Mouse (Mus musculus): ENCODE data around the gene RPS10-NUDT3.
"Not testable (repeated sequence)": the region's sequence is repeated elsewhere in the genome, so short reads cannot be mapped to it uniquely, and the experiment has no call there.

RPS10-NUDT3 gene

DNA sequence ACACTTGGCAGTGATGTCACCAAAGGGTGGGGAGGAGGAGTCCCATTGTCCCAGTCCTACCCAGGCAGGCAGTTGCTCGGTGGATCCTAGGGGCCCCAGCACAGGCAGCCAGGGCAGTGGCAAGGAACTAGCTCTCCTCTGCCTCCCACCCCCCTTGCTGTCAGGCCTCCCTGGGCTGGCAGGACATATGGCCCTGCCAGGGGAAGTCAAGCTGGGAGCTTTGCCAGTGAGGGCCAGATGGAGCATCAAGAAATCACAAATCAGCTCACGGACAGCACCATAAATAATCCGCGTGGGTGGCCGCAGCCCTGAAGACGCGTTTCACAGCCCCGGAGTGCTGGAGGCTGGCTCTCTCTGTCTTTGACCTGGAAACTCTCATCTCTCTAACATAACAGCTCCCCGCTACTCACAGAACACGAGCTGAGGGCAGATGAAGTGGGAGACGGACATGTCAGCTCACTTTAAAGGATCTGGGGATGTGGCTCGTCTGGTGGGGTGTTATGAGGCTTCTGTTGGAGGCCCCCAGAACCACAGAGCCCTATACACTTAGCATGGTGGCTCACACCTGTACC, 7.6 kb upstream of the RPS10-NUDT3 start:
- DNase-seq (ENCODE audit: low spot score) = peak; percentile 77

DNA sequence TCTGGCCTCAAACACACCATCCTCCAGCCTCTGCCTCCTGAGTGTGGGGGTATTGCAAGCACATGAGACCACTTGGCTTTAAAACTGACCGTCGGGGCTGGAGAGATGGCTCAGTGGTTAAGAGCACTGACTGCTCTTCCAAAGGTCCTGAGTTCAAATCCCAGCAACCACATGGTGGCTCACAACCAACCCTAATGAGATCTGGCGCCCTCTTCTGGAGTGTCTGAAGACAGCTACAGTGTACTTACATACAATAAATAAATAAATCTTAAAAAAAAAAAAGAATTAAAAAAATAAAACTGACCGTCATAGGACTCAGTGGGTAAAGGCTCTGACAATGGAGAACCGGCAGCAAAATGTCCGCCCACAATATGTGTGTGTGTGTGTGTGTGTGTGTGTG, 4.8 kb upstream of the RPS10-NUDT3 start:
- DNase-seq (ENCODE audit: low spot score) = not testable (repeated sequence)

GRCm38 (mm10) chr17:27638921-27639332, 3.9 kb upstream of the RPS10-NUDT3 start:
- DNase-seq (ENCODE audit: low spot score) = no peak

GRCm38 (mm10) chr17:27637333-27637732, 2.3 kb upstream of the RPS10-NUDT3 start:
- DNase-seq (ENCODE audit: low spot score) = no peak

DNA sequence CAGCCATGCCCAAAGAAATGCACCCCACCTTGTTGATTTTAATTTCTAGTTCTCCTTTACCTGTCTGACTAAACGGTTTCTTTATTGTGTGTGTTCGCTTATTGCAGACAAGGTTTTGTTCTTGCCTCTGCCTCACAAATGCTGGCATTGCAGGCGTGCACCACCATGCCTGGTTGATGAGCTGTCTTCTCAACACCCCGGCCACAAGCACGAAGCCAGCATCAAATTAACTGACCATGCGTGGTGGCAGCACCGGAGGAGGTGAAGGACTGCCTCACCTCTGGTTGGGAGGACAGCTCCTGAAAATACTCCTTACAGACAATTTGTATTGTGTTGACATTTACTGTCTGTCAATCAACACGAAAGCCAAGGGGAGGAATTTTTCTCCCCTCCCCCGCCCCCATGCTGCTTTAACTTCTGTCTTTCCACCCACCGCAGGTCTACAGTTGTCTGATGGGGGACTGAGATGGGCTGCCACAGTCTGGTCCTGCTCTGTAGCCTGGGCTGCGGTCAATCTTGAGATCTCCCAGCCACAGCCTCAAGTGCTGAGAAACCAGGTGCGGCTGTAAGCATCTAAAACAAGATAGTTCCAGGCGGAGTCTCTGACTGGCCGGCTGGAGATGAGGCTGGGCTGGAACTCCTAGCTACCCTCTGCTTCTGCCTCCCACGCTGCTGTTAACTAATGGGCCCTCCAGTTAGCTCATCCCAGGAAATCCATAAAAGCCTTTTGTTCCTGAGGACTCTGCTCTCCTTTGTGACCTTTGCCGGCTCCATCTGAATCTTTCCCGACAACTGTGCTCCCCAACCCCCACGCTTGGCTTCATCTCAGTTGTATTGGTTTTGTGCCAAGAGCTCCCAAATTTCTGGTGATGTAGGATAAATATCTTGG, 1.4 kb upstream of the RPS10-NUDT3 start, which contains the start of gene Rps10:
Gene Rps10, minus strand, starts transcription at position 538 of the 889 bp plus-strand sequence.
- DNase-seq (ENCODE audit: low spot score) = no peak

DNA sequence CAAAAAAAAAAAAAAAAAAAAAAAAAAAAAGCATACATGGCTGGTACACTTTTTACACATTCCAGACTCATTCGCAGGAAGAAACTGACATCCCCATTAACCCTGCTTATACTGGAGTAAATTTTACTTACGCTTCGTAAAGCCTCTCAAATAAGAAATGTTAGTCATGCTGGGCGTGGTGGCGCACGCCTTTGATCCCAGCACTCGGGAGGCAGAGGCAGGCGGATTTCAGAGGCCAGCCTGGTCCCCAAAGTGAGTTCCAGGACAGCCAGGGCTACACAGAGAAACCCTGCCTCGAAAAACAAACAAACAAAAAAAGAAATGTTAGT, 517 bp upstream of the RPS10-NUDT3 start:
- DNase-seq (ENCODE audit: low spot score) = not testable (repeated sequence)

DNA sequence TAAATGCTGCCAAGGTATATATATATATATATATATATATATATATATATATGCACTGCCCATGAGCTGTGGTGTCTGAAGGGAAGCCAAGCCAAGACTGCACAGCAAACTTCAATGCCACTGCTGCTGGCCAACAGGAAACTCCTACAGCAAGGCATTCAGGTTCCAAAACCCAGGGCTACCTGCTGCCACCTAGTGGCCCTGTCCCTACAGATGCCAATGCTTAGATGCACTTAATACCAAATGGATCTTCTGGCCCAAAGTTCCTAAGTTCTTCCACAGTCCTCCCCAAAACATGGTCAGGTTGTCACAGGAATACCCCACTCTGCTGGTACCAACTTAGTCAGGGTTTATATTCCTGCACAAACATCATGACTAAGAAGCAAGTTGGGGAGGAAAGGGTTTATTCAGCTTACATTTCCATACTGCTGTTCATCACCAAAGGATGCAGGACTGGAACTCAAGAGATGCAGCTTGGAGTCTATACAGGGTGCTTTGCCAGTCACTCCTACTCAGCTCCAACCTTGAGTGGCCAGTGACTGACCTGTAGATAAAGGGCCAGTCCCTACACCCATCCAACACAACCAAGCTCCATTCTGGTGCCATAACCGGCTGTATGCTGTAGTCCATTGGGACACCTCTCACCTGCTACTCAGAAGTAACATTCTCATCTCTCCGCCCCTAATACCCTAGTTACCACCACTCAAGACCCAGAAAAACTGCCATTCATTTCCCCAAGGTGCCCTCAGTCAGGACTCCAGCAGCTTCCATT, 5.6 kb downstream of the RPS10-NUDT3 start:
- DNase-seq (ENCODE audit: low spot score) = peak; percentile 93

DNA sequence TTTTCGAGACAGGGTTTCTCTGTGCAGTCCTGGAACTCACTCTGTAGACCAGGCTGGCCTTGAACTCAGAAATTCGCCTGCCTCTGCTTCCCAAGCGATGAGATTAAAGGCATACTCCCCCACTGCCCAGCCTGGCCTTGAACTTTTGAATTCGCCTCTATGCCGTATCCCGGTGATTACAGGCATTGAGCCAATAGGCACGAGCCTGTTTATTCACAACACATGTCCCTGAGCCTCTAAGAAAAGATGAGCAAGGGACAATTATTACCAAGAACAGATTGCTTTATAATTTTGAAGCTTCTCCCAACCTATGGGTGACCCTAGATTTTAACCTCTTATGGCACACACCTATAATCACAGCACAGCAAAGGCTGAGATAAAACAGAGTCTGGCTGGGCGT, 6.6 kb downstream of the RPS10-NUDT3 start:
- no peak for DNase-seq (ENCODE audit: low spot score)

GRCm38 (mm10) chr17:27627451-27627850, 7.6 kb downstream of the RPS10-NUDT3 start:
- DNase-seq (ENCODE audit: low spot score) = no peak

GRCm38 (mm10) chr17:27626681-27627080, 8.3 kb downstream of the RPS10-NUDT3 start:
- DNase-seq (ENCODE audit: low spot score) = peak; percentile 39

DNA sequence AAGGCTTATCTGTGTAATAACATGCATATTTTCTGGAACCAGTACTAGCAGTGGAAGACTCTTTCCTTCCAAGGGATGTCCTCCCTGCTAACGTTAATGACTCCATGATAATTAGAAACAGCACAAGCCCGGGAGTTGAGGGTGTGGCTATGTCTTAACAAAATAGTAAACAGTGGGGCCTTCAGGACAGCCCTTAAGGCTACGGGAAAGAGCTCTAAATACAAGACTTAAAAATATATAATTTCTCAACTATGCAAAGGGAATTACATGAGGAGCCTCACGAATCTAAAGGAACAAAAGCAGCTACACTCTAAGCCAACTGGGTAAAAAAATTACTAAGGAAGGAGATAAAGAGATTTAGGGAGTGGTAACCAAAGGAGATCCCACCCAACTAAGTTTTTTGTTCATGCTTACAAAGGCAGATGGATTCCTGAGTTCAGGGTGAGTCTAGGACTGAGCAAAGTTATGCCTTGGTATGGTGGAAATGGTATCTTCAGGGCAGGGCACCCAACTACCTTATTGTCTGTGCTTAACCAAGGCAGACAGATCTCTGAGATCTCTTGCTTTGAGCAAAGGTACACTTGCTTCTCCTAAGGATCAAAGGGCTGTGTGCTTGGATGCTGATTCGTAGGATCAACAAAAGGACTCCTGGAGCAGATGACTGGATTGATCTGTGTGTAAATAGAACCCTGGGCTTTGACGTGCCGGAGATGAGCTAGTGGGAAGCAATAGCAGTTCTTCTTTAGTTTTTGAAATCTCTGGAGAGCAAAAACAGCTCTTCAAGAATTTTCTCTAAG, 9.4 kb downstream of the RPS10-NUDT3 start:
- DNase-seq (ENCODE audit: low spot score) = no peak

- peak; percentile 93 for DNase-seq (ENCODE audit: low spot score)
Observed at GRCm38 (mm10) chr17:27623360-27624326, 11.4 kb downstream of the RPS10-NUDT3 start, which contains the start of gene Nudt3. Nudt3 (minus strand) TSS chr17:27623495.

- DNase-seq (ENCODE audit: low spot score) = peak; percentile 73
Observed at GRCm38 (mm10) chr17:27622611-27623359, 12.2 kb downstream of the RPS10-NUDT3 start.

- DNase-seq (ENCODE audit: low spot score) = peak; percentile 43
Observed at GRCm38 (mm10) chr17:27621705-27622531, 13.1 kb downstream of the RPS10-NUDT3 start.

DNA sequence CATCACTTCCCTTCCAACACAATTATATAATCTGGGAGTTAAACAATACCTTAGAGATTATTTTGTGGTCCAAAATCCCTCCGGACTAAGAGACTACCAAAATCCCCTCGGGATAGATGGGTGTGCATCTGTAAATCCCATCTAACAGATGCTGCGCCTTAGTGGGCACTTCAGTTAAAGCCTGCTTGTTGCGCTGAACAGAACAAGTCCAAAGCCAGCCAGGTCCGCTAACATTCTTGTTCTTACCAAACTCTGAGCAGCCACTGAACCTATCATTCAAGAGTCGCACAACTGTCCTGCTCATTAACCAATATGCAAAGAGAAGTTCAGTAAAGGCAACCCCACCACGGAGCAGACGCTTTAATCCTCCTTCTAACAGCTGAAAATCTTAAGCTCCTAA, 13.9 kb downstream of the RPS10-NUDT3 start:
- no peak for DNase-seq (ENCODE audit: low spot score)

DNA sequence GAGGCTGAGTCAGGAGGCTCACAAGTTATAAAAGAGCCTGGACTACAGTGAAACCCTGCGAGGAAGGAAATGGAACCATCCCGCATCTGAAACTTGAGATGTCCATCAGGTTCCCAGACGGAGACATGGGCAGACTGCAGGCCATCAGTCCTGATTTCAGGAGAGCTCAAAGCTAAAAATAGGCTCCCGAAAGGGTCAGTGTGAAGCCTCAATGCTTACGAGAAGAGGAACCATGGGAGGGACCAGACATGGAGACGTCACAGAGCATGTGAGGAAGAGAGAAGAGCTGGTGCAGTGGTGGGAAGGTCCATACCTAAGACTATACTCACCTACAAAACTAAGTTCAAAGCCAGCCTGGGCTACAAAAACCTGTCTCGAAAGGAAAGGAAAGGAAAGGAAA, 19.6 kb downstream of the RPS10-NUDT3 start:
- DNase-seq (ENCODE audit: low spot score) = no peak

GRCm38 (mm10) chr17:27613016-27613415, 22.0 kb downstream of the RPS10-NUDT3 start:
- DNase-seq (ENCODE audit: low spot score) = no peak

- no peak for DNase-seq (ENCODE audit: low spot score)
Observed at GRCm38 (mm10) chr17:27611994-27612393, 23.0 kb downstream of the RPS10-NUDT3 start.

GRCm38 (mm10) chr17:27611519-27611884, 23.5 kb downstream of the RPS10-NUDT3 start:
- no peak for DNase-seq (ENCODE audit: low spot score)

All from retina, embryonic 14.5 days (tissue).